Mouse (Mus musculus): Measurements from ENCODE around the gene Spc25.

DNA sequence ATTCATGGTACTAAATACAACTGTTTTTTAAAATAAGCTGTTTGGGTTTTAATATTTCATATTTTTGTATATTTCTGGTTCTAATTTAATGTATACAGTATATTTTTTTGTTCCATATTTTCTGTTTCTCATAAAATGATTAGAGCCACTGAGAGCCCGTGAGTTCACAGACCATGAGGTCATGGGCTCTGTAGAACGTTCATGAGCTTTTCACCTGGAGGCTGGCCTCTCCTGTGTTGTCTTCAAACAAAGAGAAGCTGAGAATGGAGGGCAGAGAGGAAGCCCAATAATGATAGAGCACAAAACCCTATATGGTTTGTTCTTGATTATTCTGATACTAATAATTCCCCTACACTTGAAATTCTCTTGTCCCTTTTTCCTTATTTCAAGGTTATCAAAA lies 18.7 kb upstream of the Spc25 start:
- no peak for TF ChIP-seq CTCF (IDR thresholded peaks at IDR 0.05; ENCODE audit: low read depth)
- TF ChIP-seq EP300 (IDR thresholded peaks at IDR 0.05; ENCODE audit: low read depth): no peak

All from liver, postnatal 0 days (tissue).